Mouse (Mus musculus) cerebellum, adult 2 months (tissue): ENCODE results near the gene Gsdma. TPM values are rescaled to one million over a fixed set of nuclear protein-coding genes. Genes with fewer than 3 reads are reported as not detected.
"Not testable (repeated sequence)": the region's sequence is repeated elsewhere in the genome, so short reads cannot be mapped to it uniquely, and the experiment has no call there.

Experiments
- DNase-seq, 2 experiments: peaks; one replicate each; pipeline ENCODE4 v3.0.0; 2021
- H3K27ac ChIP-seq: fragments of 200-500 bp; 2 replicates; pipeline ENCODE4 v1.5.1; 2012; ENCODE audit warnings: low read length, control low read depth, inconsistent platforms; ENCODE audit not compliant: insufficient read depth
- H3K27me3 ChIP-seq: fragments of 200-500 bp; 2 replicates; pipeline ENCODE4 v1.6.1; 2012; ENCODE audit warnings: inconsistent platforms, mild to moderate bottlenecking, low read length, moderate library complexity; ENCODE audit not compliant: control insufficient read depth, insufficient read depth
- H3K4me1 ChIP-seq: fragments of 200-500 bp; 2 replicates; pipeline ENCODE4 v1.6.1; 2011; ENCODE audit warnings: low read length; ENCODE audit not compliant: control insufficient read depth, insufficient read depth
- H3K4me3 ChIP-seq: fragments of 200-500 bp; replicated peaks from 2 replicates; pipeline ENCODE3; 2011; ENCODE audit warnings: mild to moderate bottlenecking, low read depth, low read length, control low read depth; ENCODE audit not compliant: insufficient read depth
- CTCF ChIP-seq: fragments of 200-500 bp; IDR thresholded peaks from 2 replicates; pipeline ENCODE4 v1.5.1; 2011; ENCODE audit warnings: low read depth, mild to moderate bottlenecking, control low read depth, low read length, moderate library complexity, borderline replicate concordance; ENCODE audit not compliant: insufficient read depth
- POLR2A ChIP-seq: fragments of 200-500 bp; IDR thresholded peaks from 2 replicates; pipeline ENCODE4 v1.6.1; 2011; ENCODE audit warnings: low read length, control low read depth, borderline replicate concordance; ENCODE audit not compliant: insufficient read depth
- WGBS: fragments of 180-500 bp; shearing (Covaris S2); methylation state at CpG from one replicate; pipeline ENCODE4 v1.1.7; 2018; 5-methylcytosine and 5-hydroxymethylcytosine counted together
- polyA plus RNA-seq: library from polyadenylated mRNA; depleted of rRNA; stranded (reverse); fragments of >200 nt; gene quantifications from 2 replicates; pipeline ENCODE4 v1.2.3, GENCODE M21; 2012

Gsdma gene
- polyA plus RNA-seq, 1 experiment, result 0.28 TPM

- no peaks in the 10 kb centered on the region for H3K27me3 ChIP-seq
- H3K27ac ChIP-seq, result no peak overlapping the region
- H3K4me1 ChIP-seq, result no peaks in the 10 kb centered on the region
- TF ChIP-seq POLR2A (no peak), CTCF (no peak)
- WGBS, result 83% methylated on average over 19 of the region's 19 CpGs
- no peak overlapping the region for H3K4me3 ChIP-seq
- no peak for DNase-seq
Measured at GRCm38 (mm10) chr11:98708282-98708956, 44.3 kb downstream of the Gsdma start.

- no peaks in the 10 kb centered on the region for H3K4me1 ChIP-seq
- no peak overlapping the region for H3K4me3 ChIP-seq
- H3K27me3 ChIP-seq, result no peaks in the 10 kb centered on the region
- no peak for DNase-seq
- TF ChIP-seq CTCF, result no peak
- TF ChIP-seq POLR2A, result no peak
- 62% methylated on average over 26 of the region's 26 CpGs for WGBS
- H3K27ac ChIP-seq, result no peak overlapping the region
Measured at GRCm38 (mm10) chr11:98709001-98709741, 45.0 kb downstream of the Gsdma start.

- TF ChIP-seq CTCF (peak; percentile 94), POLR2A (no peak)
- Histone ChIP-seq H3K27ac (no peak overlapping the region), H3K4me3 (no peak overlapping the region), H3K4me1 (no peaks in the 10 kb centered on the region), H3K27me3 (no peaks in the 10 kb centered on the region)
- whole genome bisulfite sequencing, result 54% methylated on average over 12 of the region's 12 CpGs
- DNase-seq, result peak; percentile 69 to 84
Measured at GRCm38 (mm10) chr11:98710416-98711045, 46.4 kb downstream of the Gsdma start.

GRCm38 (mm10) chr11:98711046-98711434, 46.9 kb downstream of the Gsdma start:
- H3K4me3 ChIP-seq, result no peak overlapping the region
- WGBS, result 85% methylated on average over 4 of the region's 4 CpGs
- TF ChIP-seq POLR2A (no peak), CTCF (no peak)
- H3K27ac ChIP-seq, result no peak overlapping the region
- no peaks in the 10 kb centered on the region for H3K27me3 ChIP-seq
- DNase-seq, result no peak
- H3K4me1 ChIP-seq, result no peaks in the 10 kb centered on the region

- not testable (repeated sequence) for H3K4me1 ChIP-seq, H3K4me3 ChIP-seq, H3K27me3 ChIP-seq
- DNase-seq, result peak in 1 of 2 experiments; percentile 48
- peak; percentile 62 for TF ChIP-seq CTCF
- WGBS, result 37% methylated on average over 6 of the region's 6 CpGs
- H3K27ac ChIP-seq, result peak overlapping the region; percentile 24; the same call in 1 of the 2 replicates
Measured at GRCm38 (mm10) chr11:98712009-98712408, 47.9 kb downstream of the Gsdma start.

GRCm38 (mm10) chr11:98713703-98714102, 49.6 kb downstream of the Gsdma start:
- Histone ChIP-seq H3K27me3 (no peaks in the 10 kb centered on the region), H3K4me3 (no peak overlapping the region), H3K27ac (no peak overlapping the region), H3K4me1 (peaks cover 9% of the 10 kb centered on the region)
- TF ChIP-seq POLR2A, result no peak
- no peak for TF ChIP-seq CTCF
- WGBS, result 86% methylated on average over 12 of the region's 12 CpGs
- DNase-seq, result no peak

- no peak overlapping the region for H3K27ac ChIP-seq
- H3K4me3 ChIP-seq, result no peak overlapping the region
- no peak for TF ChIP-seq POLR2A
- no peak for TF ChIP-seq CTCF
- H3K27me3 ChIP-seq, result no peaks in the 10 kb centered on the region
- 92% methylated on average over 9 of the region's 9 CpGs for WGBS
- no peak for DNase-seq
- peaks cover 9% of the 10 kb centered on the region for H3K4me1 ChIP-seq
Measured at GRCm38 (mm10) chr11:98715946-98716345, 51.8 kb downstream of the Gsdma start.
